Mouse (Mus musculus) retina, postnatal 7 days (tissue): Measurements from ENCODE around the gene Wnt5a.

Source experiments
- DNase-seq: peaks from one replicate; pipeline ENCODE4 v3.0.0-alpha.2; 2012; ENCODE audit warnings: low read depth, low spot score

Wnt5a gene

GRCm38 (mm10) chr14:28504101-28505050, at the start of gene Wnt5a:
TSS of gene Wnt5a (plus strand) at chr14:28504750.
- DNase-seq, result no peak

GRCm38 (mm10) chr14:28456372-28457076, 48.0 kb upstream of the Wnt5a start:
- no peak for DNase-seq

GRCm38 (mm10) chr14:28457428-28457827, 47.1 kb upstream of the Wnt5a start:
- no peak for DNase-seq

GRCm38 (mm10) chr14:28467956-28468355, 36.6 kb upstream of the Wnt5a start:
- no peak for DNase-seq

GRCm38 (mm10) chr14:28469696-28470095, 34.9 kb upstream of the Wnt5a start:
- DNase-seq, result no peak

GRCm38 (mm10) chr14:28470212-28470611, 34.3 kb upstream of the Wnt5a start:
- no peak for DNase-seq

- DNase-seq, result no peak
Measured at GRCm38 (mm10) chr14:28475012-28475411, 29.5 kb upstream of the Wnt5a start.

- DNase-seq, result no peak
Measured at GRCm38 (mm10) chr14:28475421-28475820, 29.1 kb upstream of the Wnt5a start.

- no peak for DNase-seq
Measured at GRCm38 (mm10) chr14:28476746-28477145, 27.8 kb upstream of the Wnt5a start.

GRCm38 (mm10) chr14:28480866-28481265, 23.7 kb upstream of the Wnt5a start:
- DNase-seq, result no peak

GRCm38 (mm10) chr14:28493806-28494205, 10.7 kb upstream of the Wnt5a start:
- DNase-seq, result no peak

GRCm38 (mm10) chr14:28494273-28494672, 10.3 kb upstream of the Wnt5a start:
- no peak for DNase-seq

- no peak for DNase-seq
Measured at GRCm38 (mm10) chr14:28501216-28501878, 3.2 kb upstream of the Wnt5a start.

GRCm38 (mm10) chr14:28503276-28503675, 1.3 kb upstream of the Wnt5a start:
- DNase-seq, result no peak

GRCm38 (mm10) chr14:28505051-28505585, 568 bp downstream of the Wnt5a start:
- no peak for DNase-seq

- DNase-seq, result no peak
Measured at GRCm38 (mm10) chr14:28505586-28506375, 1.2 kb downstream of the Wnt5a start.

GRCm38 (mm10) chr14:28506376-28506831, 1.9 kb downstream of the Wnt5a start:
- no peak for DNase-seq

GRCm38 (mm10) chr14:28507011-28507410, 2.5 kb downstream of the Wnt5a start:
- no peak for DNase-seq

GRCm38 (mm10) chr14:28507471-28507870, 2.9 kb downstream of the Wnt5a start:
- peak; percentile 54 for DNase-seq

GRCm38 (mm10) chr14:28508288-28509258, 4.0 kb downstream of the Wnt5a start:
- DNase-seq, result no peak
